Mouse (Mus musculus) urinary bladder, adult 18-20 months (tissue): ENCODE results near the gene Akap6.
A peak's percentile ranks its signal among the peaks of the same experiment; 100 is the strongest.

Source experiments
- DNase-seq, 2 experiments: peaks; one replicate each; pipeline ENCODE4 v3.0.0; 2022; ENCODE audit warnings: low spot score in 2 of 2, mixed read lengths in 2 of 2

Akap6 gene

DNA sequence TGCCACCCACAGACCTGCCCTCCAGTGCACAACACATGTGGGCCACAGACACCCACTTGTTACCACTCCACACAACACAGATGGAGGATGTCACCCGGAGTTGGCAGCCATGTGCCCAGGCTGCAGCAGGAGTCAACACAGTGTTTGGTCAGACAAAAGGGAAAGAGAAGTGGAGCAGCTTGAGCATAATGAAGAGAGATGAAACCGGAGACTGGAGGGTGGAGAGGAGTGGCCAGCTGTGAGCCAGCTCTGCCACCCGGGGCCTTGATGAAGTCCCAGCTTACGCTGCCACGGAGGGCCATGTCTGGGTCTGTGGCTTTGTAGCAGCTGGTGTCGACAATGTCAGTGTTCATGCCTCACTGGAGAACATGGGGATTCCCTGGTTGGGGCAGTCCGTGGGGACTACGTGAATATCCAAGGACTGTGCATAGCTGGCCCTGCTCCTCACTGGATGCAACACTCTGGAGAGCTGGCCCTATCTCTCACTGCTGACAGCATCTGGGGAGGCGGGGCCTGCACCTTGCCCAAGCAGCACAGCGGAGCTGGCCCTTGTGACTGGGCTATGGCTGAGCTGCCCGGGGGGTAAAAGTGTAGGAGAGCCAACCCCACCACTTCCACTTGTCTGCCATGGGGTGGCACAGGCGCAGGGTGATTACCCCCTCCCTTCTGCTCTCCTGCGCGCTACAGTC is 148.8 kb downstream of the Akap6 start:
- DNase-seq: no peak

DNA sequence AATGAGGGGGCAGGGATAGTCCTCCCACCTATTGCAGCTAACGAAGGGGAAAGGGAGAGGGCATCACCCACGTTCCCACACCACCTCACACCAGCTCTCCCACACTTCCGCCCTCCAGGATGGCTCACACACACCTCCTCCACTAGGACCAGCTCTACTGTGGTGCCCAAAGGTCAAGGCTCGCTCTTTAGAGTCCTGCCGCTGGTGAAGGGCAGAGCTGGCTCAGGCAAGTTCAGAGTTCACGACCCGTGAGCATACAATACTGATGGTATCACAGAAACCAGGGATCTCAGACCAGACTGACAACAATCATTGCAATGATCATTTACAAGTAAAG is 149.3 kb downstream of the Akap6 start:
- DNase-seq: no peak

DNA sequence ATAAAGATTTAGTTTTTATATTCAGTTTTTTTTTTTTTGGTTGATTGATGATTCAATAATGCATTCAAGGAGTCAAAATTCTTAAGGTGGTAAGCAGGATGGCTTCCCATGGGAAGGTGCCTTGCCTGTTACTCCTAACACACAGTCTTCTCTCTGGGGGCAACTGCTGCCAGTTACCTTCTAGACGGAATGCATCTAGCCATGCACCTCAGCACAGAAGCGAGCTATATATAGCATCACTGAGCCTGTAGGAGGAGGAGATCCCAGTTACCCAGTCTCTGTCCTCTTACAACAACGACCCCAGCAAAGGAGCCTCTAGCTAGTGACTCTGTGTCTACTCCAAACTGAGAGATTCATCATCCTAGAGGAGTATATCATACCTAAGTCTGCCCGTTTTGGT is 150.1 kb downstream of the Akap6 start:
- DNase-seq: no peak

DNA sequence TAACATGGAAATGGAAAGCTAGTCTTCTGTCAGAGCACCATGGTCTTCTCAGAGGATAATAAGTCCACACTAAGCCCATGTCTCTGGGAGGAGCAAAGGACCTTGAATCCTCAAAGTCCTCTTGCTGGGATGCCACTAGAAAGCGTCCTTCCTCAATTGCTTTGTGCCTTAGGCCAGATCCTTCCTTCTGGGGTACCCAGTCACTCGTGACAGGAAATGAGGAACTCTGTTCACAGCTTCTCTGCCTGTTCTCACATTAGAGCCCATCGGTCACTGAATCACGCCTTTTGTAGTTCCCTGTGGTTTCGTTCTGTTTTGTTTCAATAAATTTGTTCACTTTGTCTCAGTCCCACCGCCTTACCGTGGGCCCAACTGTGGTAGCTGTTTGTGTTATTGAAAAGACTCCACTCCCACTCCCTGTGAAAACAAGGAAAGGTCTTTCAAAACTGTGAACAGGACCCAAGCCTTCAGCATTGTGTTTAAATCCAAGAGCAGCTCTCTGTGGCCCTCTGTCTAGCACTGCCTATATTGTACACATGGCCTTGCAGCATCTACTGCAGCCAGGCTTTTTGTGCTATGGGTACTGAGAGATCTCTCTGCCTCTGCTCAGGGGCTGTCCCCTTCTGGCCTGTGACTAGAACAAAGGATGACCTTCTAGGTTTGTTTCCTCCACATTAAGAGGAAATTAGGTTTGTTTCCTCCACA is 151.3 kb downstream of the Akap6 start:
- no peak for DNase-seq

DNA sequence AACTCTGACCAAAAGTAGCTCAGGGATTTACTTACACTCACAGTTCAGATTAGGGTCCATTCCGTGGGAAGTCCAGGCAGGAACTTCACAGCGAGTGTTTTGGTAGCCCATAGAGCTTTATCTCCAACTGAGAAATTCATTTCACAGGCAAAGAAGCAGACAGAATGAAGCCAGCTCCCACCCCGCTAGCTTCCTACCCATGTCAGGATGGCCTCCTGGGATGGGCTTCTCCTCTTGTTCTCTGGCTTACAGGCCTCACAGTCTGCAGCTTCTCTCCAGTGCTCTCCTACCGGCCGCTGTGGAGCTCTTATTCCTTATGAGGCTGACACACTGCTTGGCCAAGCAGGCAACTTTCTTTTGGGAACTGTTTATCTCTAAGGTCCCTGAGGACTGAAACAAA is 152.0 kb downstream of the Akap6 start:
- DNase-seq: no peak

DNA sequence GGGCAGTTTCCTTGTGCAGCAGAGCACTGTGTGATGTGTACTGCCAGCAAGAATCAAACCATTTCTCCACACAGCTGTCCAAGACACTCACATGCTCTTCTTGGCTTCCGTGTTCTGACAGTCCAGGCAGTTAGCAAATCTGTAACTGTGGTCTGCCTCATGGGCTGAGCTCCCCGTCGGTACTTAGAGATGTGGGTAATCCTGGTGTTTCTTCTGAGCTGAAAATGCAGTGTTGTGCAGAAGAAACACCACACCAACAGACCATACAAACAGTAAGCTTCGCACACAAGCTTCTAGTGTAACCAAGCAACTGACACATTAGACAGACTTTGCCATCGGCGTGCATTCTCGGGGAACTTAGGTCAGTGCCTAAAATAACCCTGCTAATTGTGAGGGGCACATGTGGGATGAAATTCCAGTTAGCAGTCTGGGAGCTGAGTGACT is 155.1 kb downstream of the Akap6 start:
- no peak for DNase-seq

DNA sequence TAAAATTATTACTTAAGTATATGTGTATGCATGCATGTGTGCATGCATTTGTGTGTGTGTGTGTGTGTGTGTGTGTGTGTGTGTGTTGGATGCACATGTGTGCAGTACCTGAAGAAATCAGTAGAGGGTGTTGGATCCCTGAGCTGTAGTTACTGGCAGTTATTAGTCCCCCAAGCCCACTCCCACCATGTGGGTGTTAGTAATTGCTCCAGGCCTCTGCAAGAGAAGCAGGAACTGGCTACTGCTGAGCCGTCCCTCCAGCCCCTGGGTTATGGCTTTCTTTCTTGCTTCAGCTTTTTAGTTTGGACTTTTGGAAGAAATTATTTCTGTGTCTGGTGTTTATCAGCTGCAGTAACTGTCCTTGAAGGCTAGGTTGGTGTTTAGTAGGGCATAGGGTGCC is 156.9 kb downstream of the Akap6 start:
- no peak for DNase-seq

DNA sequence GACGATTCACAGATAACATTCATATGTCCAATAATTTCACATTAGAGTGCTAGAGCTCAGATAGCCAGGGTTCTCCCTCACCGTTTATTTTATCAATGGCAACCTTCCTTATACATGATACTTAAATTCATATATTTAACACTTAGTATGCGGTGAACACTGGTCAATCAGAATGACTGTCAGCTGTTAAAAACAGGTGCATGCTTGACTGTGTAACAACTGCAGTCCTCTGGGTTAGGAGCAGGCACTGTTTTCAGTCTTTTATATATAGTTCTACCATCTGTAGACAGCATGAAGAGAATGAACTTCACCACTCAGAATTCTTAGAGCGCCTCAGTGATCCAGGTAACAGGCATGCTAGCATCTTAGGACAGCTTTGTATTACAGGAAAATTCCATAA is 158.1 kb downstream of the Akap6 start:
- no peak for DNase-seq

DNA sequence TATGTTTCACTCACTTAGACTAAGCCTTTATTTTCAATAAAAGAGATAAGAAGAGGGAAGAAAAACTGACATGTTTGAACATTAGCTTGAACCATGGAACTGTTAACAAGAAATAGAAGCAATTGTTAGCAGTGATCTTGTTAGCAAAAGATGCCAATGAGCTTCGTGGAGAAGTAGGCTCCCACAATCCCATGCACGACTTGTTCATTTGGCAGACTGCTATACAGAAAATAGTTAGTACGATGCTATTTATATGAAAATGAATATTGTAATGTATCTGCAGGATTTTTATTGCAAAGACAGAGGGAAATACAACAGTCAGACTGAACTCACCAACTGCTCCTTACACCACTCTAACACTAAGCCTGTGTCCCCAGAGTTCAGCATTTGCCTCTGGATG is 162.7 kb downstream of the Akap6 start:
- no peak for DNase-seq

DNA sequence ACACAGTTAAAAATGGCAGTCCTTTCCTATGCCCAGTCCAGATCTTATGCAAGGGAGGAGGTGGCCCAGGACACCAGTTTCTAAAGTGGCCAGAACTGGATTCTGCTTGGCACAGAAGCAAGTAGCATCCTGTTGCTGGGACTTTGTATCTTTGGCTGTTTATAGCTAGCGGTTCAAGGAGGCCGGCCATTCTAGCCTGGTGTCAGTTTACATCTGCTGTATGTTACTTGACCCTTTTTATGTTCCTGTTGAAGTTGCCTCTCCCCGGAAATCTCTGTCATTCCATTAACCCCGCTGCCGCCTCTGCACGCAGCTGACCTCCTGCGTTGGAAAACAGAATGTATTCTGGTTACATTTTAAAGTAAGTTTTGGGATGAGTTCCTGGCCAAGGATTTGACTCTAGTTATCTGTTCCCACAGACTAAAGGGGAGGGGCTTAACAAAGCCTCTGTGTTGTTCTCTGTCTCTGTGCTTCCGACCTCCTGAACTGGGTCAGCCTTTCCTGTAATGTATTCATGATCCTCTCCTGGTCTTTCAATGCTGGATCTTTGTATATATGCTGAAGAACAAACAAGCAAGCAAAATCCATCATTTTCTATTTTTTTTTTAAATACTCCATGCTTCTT is 168.9 kb downstream of the Akap6 start:
- no peak for DNase-seq

DNA sequence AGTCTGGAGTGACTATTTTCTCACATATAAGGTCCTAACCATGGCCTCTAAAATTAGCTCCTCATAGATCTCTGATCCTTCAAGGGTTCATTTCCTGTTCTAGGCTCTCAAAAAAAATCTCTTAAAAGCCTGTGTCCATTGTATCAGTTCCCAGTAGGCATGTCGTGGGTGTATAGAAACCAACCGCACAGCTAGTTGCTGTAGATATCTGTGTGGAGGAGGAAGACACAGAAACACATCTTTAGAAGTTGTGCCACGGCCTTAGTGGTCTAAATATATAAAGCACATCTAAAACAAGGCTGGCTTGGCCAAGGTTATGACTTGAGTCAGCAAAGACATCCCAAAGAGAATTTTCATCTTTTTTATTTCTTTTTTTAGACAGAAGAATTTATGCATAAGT is 172.4 kb downstream of the Akap6 start:
- no peak for DNase-seq

DNA sequence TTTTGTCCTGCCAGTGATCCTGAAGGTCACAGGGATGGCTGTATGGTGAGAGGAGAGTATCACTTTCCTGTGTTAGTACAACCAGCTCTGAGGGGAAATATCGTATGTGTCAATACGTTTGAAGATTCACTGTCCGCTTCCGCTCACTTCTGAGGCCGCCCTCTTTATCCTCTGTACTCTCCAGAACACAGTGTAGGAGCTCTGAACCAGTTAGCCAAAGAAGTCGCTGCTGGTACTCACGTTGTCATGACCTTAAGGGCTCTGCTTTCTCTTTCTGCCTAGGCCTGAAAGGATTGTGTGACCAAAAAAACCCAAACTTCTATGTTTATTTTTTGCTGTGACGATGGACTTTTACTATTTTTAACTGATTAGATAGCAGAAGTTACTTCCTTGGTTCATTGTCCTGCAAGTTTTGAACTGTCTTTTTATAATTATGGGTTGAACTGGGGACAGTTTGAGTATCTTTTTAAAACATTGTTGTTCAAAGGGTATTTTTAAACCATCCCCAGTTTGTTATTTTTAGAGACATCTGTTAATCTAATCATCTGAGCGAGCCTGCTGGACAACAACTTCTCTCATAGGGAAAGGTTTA is 175.2 kb downstream of the Akap6 start:
- no peak for DNase-seq

DNA sequence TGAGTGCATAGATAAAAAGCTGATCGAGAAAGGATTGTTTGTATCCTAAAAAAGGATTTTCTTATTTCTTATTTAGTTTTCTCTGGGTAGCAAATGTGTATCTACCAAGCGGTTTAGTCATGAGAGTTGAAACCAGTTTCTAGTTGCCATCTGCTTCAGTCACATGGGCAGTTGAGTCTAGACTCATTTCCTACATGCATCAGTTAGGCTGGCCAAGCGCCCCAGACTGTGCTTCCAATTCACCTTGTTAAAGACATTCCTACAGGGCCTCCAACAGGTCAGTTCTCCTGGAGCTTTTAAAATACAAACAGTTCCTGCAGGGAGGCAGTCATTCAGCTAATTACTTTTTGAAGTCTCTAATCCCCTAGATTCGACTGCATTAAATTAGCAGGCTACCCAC is 176.9 kb downstream of the Akap6 start:
- no peak for DNase-seq

DNA sequence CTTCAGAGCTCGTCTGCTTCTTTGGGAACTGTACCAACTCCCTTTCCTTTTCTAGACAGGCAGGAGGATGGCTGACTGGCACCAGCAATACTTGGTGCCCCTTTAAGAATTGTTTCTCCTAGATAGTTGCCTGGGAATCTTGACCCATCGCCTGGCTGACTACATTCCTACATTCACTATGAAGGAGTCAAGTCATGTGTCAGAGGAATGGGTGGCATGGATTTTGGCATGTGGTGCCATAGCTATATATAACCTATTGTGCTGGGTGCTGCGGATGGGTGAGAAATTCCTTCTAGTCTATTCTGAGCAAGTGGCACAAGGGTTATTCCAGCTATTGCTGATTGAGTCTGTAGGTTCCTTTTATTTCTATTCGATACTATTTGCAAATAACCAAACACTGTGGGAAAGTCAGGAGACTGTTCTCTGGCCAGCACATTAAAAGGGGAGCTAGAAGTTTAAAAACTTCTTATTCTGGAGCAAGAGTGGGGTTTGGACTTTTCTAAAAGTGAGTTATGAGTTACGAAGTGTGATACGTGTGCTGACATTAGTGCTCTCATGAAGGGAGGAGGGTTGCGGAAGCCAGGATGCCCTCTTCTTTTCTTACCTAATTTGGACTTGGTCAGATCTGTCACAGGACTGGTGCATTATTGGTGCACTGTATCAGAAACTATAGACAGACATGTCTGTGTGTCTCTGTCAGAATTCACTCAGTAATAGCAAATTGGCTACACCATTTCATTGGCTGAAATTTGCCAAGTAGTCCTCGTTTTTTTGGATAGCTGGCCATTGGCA is 178.0 kb downstream of the Akap6 start:
- DNase-seq: no peak

DNA sequence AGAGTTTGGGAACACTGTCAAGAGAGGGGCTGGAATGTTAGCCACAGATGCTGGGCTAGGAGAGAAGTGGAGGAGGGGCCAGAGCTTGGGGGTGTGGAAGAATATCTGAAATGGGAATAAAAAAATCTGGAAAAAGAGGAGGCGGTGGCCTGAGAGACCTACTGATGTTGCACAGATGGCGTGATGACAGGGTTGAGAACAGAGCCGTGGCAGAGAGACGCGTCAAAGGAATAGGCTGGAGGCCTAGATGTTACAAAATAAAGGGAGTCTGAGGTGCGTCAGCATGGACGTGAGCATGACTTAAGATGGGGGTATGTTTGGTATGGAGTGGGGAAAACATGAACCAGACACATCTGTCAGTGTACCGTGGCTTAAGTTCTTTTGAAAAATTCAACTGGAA is 180.1 kb downstream of the Akap6 start:
- no peak for DNase-seq

DNA sequence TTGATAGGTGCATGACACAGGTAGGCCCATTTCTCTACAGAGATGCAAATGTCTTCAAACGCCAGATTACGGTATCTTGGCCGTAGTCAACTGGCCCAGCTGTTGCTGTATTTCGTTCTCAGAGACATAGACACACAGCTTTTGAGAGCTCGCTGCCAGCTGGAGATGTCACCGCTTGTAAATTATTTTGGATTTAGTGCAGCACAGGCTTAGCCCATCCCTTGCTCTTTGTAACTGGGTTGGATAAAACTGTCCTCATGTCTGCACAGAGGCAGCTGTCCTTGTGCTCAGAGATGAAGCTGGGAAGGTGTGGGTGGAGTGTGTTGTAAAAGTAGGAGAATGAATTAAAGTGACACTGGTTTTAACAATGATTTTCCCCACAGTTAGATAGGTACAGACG is 193.3 kb downstream of the Akap6 start:
- DNase-seq: peak in 1 of 2 experiments; percentile 15

DNA sequence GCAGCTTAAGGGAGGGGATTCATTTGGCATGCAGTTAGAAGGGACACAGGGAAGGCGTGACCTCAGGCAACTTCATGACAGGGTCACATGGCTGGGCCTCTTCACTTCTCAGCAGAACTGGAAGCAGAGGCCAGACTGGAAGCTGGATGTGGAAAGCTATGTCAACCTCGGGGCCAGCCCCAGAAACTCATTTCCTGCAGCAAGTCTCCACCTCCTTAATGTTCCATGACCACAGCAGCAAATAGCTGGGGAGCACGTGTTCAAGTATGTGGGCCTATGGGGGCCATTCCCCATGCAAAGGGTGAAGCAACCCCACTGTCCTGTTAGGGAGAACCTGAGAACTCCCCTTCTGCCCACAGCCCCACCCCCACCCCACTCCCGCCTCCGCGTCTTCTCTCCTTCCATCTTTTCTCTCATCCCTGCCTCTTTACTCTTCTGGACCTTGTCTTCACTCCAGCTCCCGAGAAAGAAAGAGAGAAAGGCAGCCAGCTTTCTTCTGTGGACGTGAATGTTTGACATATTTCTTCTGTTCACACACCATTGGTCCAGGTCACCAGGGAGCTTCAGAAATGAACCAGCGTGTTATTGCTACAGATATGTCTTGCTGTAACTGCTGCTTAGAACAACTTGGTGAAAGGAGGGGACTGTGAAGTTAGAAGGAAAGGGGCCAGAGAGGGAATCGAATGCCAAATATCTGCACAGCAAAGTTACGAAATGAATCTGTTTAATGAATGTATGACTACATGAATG is 194.6 kb downstream of the Akap6 start:
- DNase-seq: no peak

DNA sequence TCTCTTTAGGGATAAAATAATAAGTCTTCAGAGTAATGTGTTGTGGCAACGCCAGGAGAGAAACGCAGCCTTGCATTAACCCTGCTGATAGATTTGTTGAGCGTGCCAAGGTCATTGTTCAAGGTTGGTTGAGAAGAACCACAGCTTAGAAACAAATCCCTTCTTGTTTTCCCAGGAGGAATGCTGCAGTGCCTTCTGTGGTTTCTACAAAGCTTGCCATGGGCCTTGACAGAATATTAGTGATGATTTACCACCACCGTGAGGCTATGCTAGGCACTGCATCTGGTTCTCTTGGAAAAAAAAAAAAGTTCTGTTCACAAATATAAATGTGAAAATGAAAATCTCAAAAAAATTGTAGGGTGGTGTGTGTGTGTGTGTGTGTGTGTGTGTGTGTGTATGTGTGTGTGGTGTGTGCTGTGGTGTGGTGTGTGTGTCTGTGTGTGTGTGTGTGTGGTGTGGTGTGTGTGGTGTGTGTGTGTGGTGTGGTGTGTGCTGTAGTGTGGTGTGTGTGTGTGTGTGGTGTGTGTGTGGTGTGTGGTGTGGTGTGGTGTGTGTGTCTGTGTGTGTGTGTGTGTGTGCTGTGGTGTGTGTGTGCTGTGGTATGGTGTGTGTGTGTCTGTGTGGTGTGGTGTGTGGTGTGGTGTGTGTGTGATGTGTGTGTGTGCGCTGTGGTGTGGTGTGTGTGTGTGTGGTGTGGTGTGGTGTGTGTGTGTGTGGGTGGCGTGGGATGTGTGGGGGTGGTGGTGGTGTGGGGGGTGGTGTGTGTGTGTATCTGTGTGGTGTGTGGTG is 196.7 kb downstream of the Akap6 start:
- DNase-seq: peak in 1 of 2 experiments; percentile 9

DNA sequence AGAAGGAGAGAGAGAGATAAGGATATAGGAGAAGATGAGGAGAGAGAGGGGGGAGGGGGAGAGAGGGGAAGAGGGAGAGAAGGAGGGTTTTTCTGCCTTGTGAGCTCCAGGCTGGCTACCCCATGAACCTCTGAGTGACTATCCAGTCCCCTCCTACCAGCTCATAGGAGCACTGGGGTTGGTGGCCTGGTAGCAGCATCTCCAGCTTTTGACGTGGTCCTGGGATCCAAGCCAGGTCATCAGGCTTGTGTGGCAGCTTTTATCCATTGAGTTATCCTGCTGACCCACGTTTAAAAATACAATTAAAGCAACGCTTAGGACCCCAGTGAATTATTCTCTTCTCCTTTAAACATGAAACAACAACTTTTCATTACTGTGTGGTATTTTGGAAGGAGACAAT is 197.6 kb downstream of the Akap6 start:
- DNase-seq: no peak

DNA sequence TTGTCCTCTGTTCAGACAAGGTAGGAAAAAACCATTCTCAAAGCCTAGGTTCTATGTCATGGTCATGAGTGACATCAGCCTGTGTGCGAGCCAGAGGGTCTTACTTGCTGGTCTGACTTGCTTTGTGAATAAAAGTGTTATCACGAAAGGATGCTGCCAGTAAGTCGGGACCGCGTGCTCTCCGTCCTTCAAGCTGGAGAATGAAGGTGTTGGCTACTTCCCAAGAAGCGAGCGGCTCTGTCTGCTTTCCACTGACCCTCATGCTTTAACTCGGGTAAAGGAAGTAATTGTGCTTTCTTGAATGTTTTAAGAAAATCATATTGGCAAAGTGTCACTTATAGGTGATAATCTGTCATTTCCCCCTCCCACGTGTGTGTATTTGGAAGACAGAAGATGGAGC is 198.9 kb downstream of the Akap6 start:
- DNase-seq: no peak

DNA sequence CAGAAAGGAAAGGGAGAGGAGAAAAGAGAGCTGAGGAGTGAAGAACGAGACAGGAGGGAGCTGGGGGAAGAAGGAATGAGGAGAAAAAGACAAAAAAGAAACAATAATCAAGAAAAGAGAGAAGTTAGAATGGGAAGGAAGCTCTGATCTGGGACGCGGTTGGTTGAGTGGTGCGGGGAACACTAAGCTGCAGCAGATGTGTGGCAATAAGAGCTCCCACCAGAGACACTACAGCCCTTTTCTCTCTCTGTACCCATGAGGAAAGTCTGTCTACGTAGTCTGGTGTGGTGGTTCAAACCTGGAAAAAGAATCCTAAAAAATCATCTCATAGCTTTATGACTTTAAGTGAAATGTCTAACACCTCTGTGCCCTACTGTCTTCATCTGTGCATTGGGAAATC is 204.9 kb downstream of the Akap6 start:
- no peak for DNase-seq
